Mouse (Mus musculus) ES-E14 (cell line): ENCODE results near the gene Irs3. TPM values are rescaled to one million over a fixed set of nuclear protein-coding genes. Genes with fewer than 3 reads are reported as not detected.

ENCODE experiments used
- DNase-seq: peaks from one replicate; pipeline ENCODE4 v3.0.0-alpha.2; 2013; ENCODE audit warnings: low read depth, low spot score
- H3K27ac ChIP-seq: 2 replicates; pipeline ENCODE4 v1.5.1; 2012; ENCODE audit warnings: low read depth, mild to moderate bottlenecking, low read length, moderate library complexity, mixed read lengths; ENCODE audit not compliant: poor library complexity, insufficient read depth, severe bottlenecking
- H3K36me3 ChIP-seq: 2 replicates; pipeline ENCODE4 v1.6.1; 2012; ENCODE audit warnings: mild to moderate bottlenecking, low read length, moderate library complexity, mixed read lengths; ENCODE audit not compliant: control insufficient read depth, poor library complexity, insufficient read depth, severe bottlenecking
- H3K4me1 ChIP-seq, 2 experiments: fragments of 150-350 bp in 1 of 2; sonication (generic) in 1 of 2; 2 replicates each; pipeline ENCODE4 v1.6.1; 2012; ENCODE audit warnings: low read length in 2 of 2, mild to moderate bottlenecking in 1 of 2, mixed read lengths in 1 of 2; ENCODE audit not compliant: control insufficient read depth in 2 of 2, insufficient read depth in 2 of 2, poor library complexity in 1 of 2
- H3K4me3 ChIP-seq, 2 experiments: fragments of 150-350 bp in 1 of 2; sonication (generic) in 1 of 2; 2 replicates each; pipeline ENCODE4 v1.5.1; 2012; ENCODE audit warnings: low read length in 2 of 2, low read depth in 1 of 2, mild to moderate bottlenecking in 1 of 2, mixed read lengths in 1 of 2; ENCODE audit not compliant: insufficient read depth in 1 of 2, poor library complexity in 1 of 2, severe bottlenecking in 1 of 2
- H3K9ac ChIP-seq: 2 replicates; pipeline ENCODE4 v1.6.1; 2012; ENCODE audit warnings: low read depth, mild to moderate bottlenecking, low read length, mixed read lengths; ENCODE audit not compliant: poor library complexity, insufficient read depth, severe bottlenecking
- H3K9me3 ChIP-seq: fragments of 150-350 bp; sonication (generic); 2 replicates; pipeline ENCODE4 v1.6.1; 2012; ENCODE audit warnings: low read depth, mild to moderate bottlenecking, low read length; ENCODE audit not compliant: control insufficient read depth, insufficient read depth
- CHD2 ChIP-seq: IDR thresholded peaks from 2 replicates; pipeline ENCODE4 v1.6.1; 2014; ENCODE audit warnings: mild to moderate bottlenecking, low read depth, low read length, inconsistent platforms
- HCFC1 ChIP-seq: IDR thresholded peaks from 2 replicates; pipeline ENCODE4 v1.6.1; 2012; ENCODE audit warnings: low read length, inconsistent platforms, borderline replicate concordance; ENCODE audit not compliant: insufficient read depth
- MAFK ChIP-seq: IDR thresholded peaks from 2 replicates; pipeline ENCODE4 v1.6.1; 2014; ENCODE audit warnings: mild to moderate bottlenecking, low read depth, low read length, inconsistent platforms; ENCODE audit not compliant: insufficient read depth
- ZC3H11A ChIP-seq: IDR thresholded peaks from 2 replicates; pipeline ENCODE4 v1.6.1; 2012; ENCODE audit warnings: low read depth, mild to moderate bottlenecking, inconsistent platforms, low read length, borderline replicate concordance
- ZNF384 ChIP-seq: IDR thresholded peaks from 2 replicates; pipeline ENCODE4 v1.6.1; 2012; ENCODE audit warnings: low read depth, low read length, inconsistent platforms
- in situ Hi-C, 2 experiments: fragments of 600-800 bp; cut with MboI; formaldehyde crosslinking; loops; one replicate each; pipeline ENCODE4 v1.15.1; 2025; ENCODE audit warnings: low sequenced_read_pairs in 2 of 2, inconsistent platforms in 1 of 2; ENCODE audit not compliant: unreplicated experiment in 2 of 2
- total RNA-seq: library from RNA; depleted of rRNA; stranded (reverse); fragments of 300-350 nt; gene quantifications from 2 replicates; pipeline ENCODE4 v1.2.3, GENCODE M21; 2012

Irs3 gene
- total RNA-seq, 1 experiment = 0.85 TPM

- Histone ChIP-seq H3K4me3 (peak overlapping the region; percentile 60 to 99), H3K4me1 (peaks cover 0 to 12% of the 10 kb centered on the region in 2 experiments; a peak in 2 of 4 replicates), H3K27ac (peak overlapping the region; percentile 33; the same call in 1 of the 2 replicates), H3K36me3 (peaks cover 16% of the 10 kb centered on the region), H3K9ac (peak overlapping the region; percentile 69; the same call in 1 of the 2 replicates), H3K9me3 (no peaks in the 10 kb centered on the region)
- in situ Hi-C loops = no loop called here
- TF ChIP-seq ZNF384 (peak; percentile 88), ZC3H11A (no peak), CHD2 (no peak), MAFK (no peak), HCFC1 (no peak)
- DNase-seq = no peak
Observed at GRCm38 (mm10) chr5:137601365-137601729, 44.2 kb downstream of the Irs3 start.

- TF ChIP-seq CHD2 = peak; percentile 85
- TF ChIP-seq ZC3H11A = no peak
- TF ChIP-seq HCFC1 = peak; percentile 77
- in situ Hi-C loops = no loop called here
- H3K9me3 ChIP-seq = no peaks in the 10 kb centered on the region
- H3K36me3 ChIP-seq = peaks cover 14% of the 10 kb centered on the region
- H3K9ac ChIP-seq = peak within 1 kb of the TSS; percentile 100
- peaks cover 0 to 14% of the 10 kb centered on the region in 2 experiments; a peak in 2 of 4 replicates for H3K4me1 ChIP-seq
- peak within 1 kb of the TSS; percentile 99 for H3K4me3 ChIP-seq
- peak within 1 kb of the TSS; percentile 99 for H3K27ac ChIP-seq
- peak; percentile 97 for DNase-seq
Observed at GRCm38 (mm10) chr5:137600619-137601364, 44.7 kb downstream of the Irs3 start, which contains the start of gene Mospd3. Gene Mospd3 (minus strand): TSS chr5:137601058.

GRCm38 (mm10) chr5:137600281-137600618 lies 45.3 kb downstream of the Irs3 start:
- no peak for DNase-seq
- peak overlapping the region; percentile 99 for H3K4me3 ChIP-seq
- no peak overlapping the region for H3K27ac ChIP-seq
- TF ChIP-seq HCFC1 = no peak
- in situ Hi-C loops = no loop called here
- H3K9ac ChIP-seq = peak overlapping the region; percentile 86
- H3K9me3 ChIP-seq = no peaks in the 10 kb centered on the region
- peaks cover 0 to 15% of the 10 kb centered on the region in 2 experiments; a peak in 2 of 4 replicates for H3K4me1 ChIP-seq
- H3K36me3 ChIP-seq = peaks cover 9% of the 10 kb centered on the region

- TF ChIP-seq CHD2 (no peak), ZC3H11A (no peak), MAFK (no peak), HCFC1 (no peak), ZNF384 (no peak)
- H3K4me3 ChIP-seq = peak overlapping the region; percentile 99
- H3K36me3 ChIP-seq = peaks cover 5% of the 10 kb centered on the region; the same call in 1 of the 2 replicates
- in situ Hi-C loops = no loop called here
- no peak for DNase-seq
- peaks cover 0 to 15% of the 10 kb centered on the region in 2 experiments; a peak in 2 of 4 replicates for H3K4me1 ChIP-seq
- peak overlapping the region; percentile 86; the same call in 1 of the 2 replicates for H3K9ac ChIP-seq
- no peak overlapping the region for H3K27ac ChIP-seq
- H3K9me3 ChIP-seq = no peaks in the 10 kb centered on the region
Observed at GRCm38 (mm10) chr5:137599600-137599999, 45.9 kb downstream of the Irs3 start.
